Mouse (Mus musculus): ENCODE data around the gene Abi3bp. TPM values are rescaled to one million over a fixed set of nuclear protein-coding genes. Genes with fewer than 3 reads are reported as not detected.

The Abi3bp gene
- total RNA-seq, 2 experiments from 2014 or later, result 2.1 TPM

GRCm38 (mm10) chr16:56503941-56504340, 26.3 kb downstream of the Abi3bp start:
- peak in 1 of 2 experiments; percentile 7 for DNase-seq (ENCODE audit: low spot score in 2 of 2)

DNA sequence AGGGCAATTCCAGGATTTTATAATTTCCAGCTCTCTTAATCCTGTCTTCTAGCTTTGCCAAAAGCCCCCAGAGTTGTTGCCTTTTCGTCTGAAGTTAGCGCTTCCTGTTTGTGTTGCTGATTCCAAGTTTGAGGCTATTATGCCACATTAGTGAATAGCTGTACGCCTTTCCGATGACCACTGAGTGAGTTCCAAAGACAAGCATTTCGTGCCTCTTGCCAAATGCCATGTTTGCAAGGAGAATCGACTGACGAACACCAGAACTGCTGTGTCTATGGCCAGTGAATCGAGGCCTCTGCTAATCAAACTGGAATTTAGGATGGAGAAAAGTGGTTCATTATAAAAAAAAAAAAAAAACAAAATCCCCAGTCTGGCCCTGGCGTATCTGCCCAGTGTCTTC, 40.3 kb downstream of the Abi3bp start:
- DNase-seq (ENCODE audit: low spot score in 2 of 2), result no peak

GRCm38 (mm10) chr16:56524359-56524758, 46.7 kb downstream of the Abi3bp start:
- DNase-seq (ENCODE audit: low spot score in 2 of 2), result no peak

- DNase-seq (ENCODE audit: low spot score in 2 of 2), result peak; percentile 15 to 34
These were observed 48.8 kb downstream of the Abi3bp start for GRCm38 (mm10) chr16:56526482-56526881.

- DNase-seq (ENCODE audit: low spot score in 2 of 2), result no peak
These were observed 50.5 kb downstream of the Abi3bp start for GRCm38 (mm10) chr16:56528079-56528688.

GRCm38 (mm10) chr16:56579536-56579935, 101.9 kb downstream of the Abi3bp start:
- no peak for DNase-seq (ENCODE audit: low spot score in 2 of 2)

DNA sequence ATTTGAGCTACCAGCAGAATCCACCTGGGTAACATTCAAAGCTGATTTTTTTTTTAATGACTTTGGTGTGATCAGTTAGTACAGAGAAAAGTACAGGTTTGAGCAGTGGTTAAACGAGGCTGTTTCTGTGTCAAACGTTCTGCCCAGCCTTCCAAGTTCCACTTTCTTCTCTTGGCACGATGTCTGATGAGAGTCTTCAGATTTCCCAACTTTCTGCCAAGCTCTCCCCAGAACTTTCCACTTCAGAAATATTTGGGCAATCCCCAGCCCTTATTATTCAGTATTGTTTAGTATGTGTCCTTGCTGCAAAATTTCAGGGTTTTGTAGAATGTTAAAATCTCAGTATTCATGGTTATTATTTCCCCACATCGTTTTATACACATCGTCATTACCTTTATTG, 115.9 kb downstream of the Abi3bp start:
- no peak for DNase-seq (ENCODE audit: low spot score in 2 of 2)

DNA sequence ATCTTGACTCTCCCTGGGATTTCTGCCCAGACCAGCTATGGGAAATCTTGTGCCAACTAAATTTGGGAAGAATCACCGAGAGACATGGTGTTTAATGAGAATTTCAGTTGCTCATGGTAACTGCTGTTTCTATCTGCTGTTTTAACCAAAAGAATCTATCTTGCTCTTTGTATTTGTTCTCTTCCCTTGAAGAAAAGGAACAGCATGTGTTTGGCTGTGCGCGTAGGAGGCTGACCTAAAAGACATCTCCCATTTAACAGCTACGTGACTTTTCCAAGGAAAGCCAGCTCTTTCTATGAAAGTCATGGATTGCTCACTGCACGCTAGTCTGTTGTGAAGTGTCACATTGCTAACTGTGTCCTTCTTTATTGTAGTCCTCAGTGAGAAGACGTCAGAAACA, 117.2 kb downstream of the Abi3bp start:
- peak in 1 of 2 experiments; percentile 3 for DNase-seq (ENCODE audit: low spot score in 2 of 2)

DNA sequence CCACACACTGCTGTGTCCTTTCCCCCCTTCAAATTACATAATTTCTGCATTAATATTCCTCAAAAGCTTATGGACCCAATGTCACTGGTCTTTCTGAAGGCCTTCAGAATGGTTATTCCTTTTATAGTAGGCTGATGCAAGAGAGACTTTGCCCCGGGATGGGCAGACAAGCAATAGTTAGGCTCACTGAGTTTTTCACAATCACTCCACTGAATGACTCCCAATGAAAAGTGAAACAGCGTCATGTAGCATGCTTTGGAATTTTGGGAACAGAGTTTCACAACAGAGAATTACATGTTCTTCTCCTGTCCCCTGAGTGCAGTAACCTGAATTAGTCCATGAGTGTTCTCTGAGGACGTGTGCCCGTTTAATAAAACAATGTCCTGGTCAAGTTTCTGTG, 120.7 kb downstream of the Abi3bp start:
- no peak for DNase-seq (ENCODE audit: low spot score in 2 of 2)

- no peak for DNase-seq (ENCODE audit: low spot score in 2 of 2)
These were observed 124.7 kb downstream of the Abi3bp start for GRCm38 (mm10) chr16:56602394-56602793.

DNA sequence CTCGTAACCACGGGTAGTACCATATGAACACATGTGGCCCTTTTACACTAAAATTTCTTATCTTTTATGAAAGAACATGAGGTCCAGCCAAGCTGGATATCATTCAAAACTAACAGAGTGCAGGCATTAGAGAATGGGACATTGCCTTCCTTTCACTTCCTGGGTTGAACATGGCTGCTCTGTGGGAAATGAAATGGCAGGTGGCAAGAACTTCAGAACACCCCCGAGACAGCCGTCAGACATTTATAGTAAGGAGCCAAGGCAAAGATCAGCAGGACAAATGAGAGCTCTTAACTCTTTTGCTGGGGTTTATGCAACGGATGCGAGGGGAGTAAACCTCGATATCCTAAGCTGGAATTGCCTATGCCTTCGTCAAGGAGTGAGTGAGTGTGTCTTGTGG, 132.9 kb downstream of the Abi3bp start:
- no peak for DNase-seq (ENCODE audit: low spot score in 2 of 2)

DNA sequence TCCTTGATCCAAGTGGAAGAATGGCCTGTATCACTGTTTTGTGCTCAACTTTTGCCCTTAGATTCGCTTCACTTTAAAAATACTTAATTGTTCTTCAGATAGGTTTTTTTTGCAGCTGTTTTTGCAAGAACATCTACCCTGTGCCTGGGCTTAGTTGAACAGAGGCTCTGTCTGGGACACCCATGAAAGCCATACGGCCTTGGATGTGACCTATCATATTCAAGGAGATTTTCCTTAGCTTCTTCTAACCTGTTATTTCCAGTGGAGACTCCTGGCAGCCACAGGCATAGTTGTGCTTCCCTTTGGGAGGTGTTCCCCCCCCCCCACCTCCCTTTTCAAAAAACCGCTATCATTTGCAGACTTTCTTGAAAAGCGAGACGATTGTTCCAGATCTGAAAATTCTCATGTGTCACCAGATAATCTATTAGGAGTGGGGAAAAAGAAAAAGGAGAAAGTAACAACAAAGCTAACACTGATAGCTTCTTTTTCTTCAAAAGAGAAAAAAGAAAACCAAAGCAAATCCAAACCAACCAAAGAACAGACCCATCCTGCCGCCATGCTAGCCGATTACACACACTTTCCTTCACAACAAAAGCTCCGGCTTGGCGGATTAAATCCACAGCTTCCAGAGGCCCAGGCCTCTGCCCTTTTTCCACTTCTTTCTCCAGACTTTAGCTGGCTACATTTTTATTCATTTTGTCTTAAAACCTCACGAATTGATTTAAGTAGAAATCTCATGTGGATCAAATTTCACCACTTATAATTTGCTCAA, 133.6 kb downstream of the Abi3bp start:
- DNase-seq (ENCODE audit: low spot score in 2 of 2), result no peak

DNA sequence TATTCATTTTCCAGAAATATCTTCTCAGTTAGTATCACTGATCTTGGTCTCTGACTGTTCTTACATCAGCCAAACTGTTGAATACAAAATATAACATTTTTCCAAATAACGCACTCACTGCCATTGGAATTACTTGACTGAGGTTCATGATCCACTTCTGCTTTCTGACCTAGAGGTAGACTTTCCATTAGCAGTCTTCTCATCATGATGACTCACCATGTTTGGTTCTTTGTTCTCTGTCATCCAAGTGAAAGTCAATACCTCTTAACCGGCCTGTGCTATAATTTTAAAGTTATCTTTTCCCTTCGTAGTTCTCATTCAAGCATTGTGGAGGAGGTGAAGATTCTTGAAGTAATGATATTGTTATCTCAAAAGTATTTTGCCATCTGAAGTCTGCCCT, 160.9 kb downstream of the Abi3bp start:
- DNase-seq (ENCODE audit: low spot score in 2 of 2), result no peak

DNA sequence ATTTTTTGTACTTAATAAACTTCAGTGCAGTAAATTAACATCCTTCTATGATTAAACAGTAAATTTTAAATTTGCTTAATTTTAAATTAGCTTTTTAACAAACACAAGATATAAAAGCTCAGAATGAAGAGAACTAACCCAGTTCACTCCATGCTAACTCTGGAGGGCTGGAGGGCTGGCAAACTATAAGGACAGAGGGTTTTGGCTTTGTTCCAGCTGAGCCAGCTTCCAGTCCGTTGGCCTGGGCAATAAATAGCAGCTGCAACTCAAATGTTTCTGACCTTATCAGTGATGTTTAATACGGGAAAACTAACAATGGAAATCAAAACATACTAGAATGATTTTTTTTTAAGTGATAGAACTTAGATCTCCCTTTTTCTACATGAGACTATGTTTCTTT, 167.6 kb downstream of the Abi3bp start:
- DNase-seq (ENCODE audit: low spot score in 2 of 2), result peak in 1 of 2 experiments; percentile 4

- no peak for DNase-seq (ENCODE audit: low spot score in 2 of 2)
These were observed 168.9 kb downstream of the Abi3bp start for GRCm38 (mm10) chr16:56646382-56647172.

DNA sequence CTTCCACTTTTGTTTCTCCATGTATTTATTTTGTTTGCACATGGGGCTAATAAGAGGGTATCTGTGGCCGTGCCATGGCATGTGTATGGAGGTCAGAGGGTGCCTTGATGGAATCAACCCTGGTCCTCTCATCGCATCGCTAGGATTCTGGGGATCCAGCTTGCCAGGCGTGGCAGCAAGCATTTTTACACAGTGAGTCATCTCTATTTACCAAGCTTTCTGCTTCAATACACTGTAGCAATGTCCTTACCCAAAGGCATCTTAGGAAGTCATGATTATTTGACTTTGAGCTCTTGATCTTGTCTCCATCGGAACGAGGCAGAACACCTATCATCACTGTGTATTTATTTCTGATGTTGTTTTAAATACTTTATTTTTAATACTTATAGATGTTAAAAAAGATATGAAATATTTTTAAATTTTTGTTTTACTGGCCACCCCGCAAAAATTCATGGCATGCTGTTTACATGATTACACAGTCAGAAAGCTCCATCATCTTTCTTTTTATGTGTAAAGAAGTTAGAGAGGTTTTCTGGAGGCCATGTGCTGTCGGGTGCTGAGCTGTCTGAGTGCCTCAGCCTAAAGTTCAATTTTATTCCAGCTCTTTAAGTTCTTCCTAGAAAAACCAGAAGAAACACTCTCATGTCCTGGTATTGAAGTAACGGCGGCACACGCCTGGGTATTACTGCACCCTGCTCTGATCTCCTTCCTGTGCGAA, 177.7 kb downstream of the Abi3bp start:
- no peak for DNase-seq (ENCODE audit: low spot score in 2 of 2)

GRCm38 (mm10) chr16:56658866-56659265, 181.2 kb downstream of the Abi3bp start:
- DNase-seq (ENCODE audit: low spot score in 2 of 2), result no peak

GRCm38 (mm10) chr16:56669520-56669919, 191.8 kb downstream of the Abi3bp start:
- no peak for DNase-seq (ENCODE audit: low spot score in 2 of 2)

DNA sequence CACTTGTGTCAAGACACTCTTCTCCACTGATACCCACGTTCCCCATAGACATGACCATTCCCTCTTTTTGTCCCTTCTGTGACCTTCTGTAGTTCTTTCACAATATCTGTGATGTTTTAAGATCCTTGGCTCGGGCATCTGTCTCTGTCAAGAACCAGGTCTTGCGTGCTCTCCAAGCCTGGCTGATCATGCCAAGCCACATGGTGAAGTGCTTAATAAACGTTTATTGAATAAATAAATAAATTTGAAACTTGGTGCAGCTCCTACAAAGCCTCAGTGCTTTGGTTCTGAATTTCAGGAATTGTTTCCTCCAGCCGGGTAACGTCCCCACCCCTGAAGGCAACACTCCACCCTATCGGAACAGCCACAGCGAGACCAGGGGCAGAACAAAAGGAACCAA, 193.3 kb downstream of the Abi3bp start:
- no peak for DNase-seq (ENCODE audit: low spot score in 2 of 2)

- no peak for DNase-seq (ENCODE audit: low spot score in 2 of 2)
These were observed 195.7 kb downstream of the Abi3bp start for GRCm38 (mm10) chr16:56673420-56673819.

DNA sequence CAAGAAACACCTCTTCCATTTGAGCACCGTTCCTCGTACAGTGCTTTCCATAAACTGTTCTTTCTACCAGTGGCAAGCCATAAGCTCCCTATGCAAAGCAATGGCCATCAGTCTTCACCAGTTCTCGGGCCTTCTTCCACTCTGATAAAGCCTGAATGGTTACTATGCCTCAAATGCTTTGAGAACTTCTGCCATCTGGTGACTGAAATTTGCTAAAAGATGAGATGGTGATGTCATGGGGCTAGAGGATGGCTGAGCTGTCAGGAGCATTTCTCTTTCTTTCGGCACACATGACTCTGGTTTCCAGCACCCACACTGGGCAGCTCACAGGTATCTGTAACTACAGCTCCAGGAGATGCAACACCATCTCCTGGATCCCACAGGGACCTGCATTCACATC, 199.5 kb downstream of the Abi3bp start:
- DNase-seq (ENCODE audit: low spot score in 2 of 2), result peak; percentile 7 to 20

Data from layer of hippocampus, postnatal 10 days (tissue).